Mouse (Mus musculus): Measurements from ENCODE around the gene Klra2. TPM values are rescaled to one million over a fixed set of nuclear protein-coding genes. Genes with fewer than 3 reads are reported as not detected.

Gene Klra2
- polyA plus RNA-seq, 1 experiment from 2014 or later, result 0.20 TPM

DNA sequence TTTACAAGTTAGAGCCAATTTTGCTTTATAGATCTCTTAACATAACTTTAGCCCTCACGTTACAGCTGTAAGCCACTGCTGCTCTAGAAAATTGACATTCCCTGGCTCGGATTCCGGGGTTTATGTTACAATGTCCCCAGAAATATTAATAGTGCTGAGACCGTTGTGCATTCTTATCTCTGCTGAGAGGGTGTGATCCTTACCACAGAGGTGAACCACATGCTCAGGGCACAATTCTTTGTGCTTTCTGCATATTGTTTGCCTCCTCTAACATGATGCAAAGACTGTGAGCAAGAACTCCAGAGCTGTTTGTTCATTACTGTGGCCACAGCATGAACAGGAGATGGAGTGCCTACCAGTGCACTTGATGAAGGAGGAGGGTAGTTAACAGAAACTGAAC lies 29.5 kb upstream of the Klra2 start:
- no peak overlapping the region for H3K27ac ChIP-seq
- no peaks in the 10 kb centered on the region for H3K27me3 ChIP-seq (ENCODE audit: insufficient read depth, low read length)
- H3K9ac ChIP-seq (ENCODE audit: low read depth, low read length), result no peak overlapping the region
- ATAC-seq (replicated peaks; ENCODE audit: low FRiP score, low read depth) (no peak), DNase-seq (ENCODE audit: low spot score) (no peak)
- no peaks in the 10 kb centered on the region for H3K4me1 ChIP-seq (replicated peaks; ENCODE audit: insufficient read depth, low read length)
- no peak for TF ChIP-seq CTCF (IDR thresholded peaks at IDR 0.05; ENCODE audit: low read depth)
- WGBS, result 82% methylated on average over 4 of the region's 4 CpGs
- H3K4me3 ChIP-seq (replicated peaks; ENCODE audit: low read depth, low read length), result no peak overlapping the region
- 0 out of 2 replicates have a peak, but pooled peaks cover 5% of the 10 kb centered on the region for H3K36me3 ChIP-seq (ENCODE audit: insufficient read depth, low read length)
- no peak overlapping the region for H3K4me2 ChIP-seq (ENCODE audit: low read length)
- no peaks in the 10 kb centered on the region for H3K9me3 ChIP-seq (replicated peaks; ENCODE audit: low read length)

- Histone ChIP-seq H3K9me3 (replicated peaks; ENCODE audit: low read length) (no peaks in the 10 kb centered on the region), H3K9ac (ENCODE audit: low read depth, low read length) (no peak overlapping the region), H3K4me1 (replicated peaks; ENCODE audit: insufficient read depth, low read length) (no peaks in the 10 kb centered on the region), H3K4me2 (ENCODE audit: low read length) (no peak overlapping the region), H3K27me3 (ENCODE audit: insufficient read depth, low read length) (no peaks in the 10 kb centered on the region), H3K36me3 (ENCODE audit: insufficient read depth, low read length) (0 out of 2 replicates have a peak, but pooled peaks cover under 1% of the 10 kb centered on the region), H3K4me3 (replicated peaks; ENCODE audit: low read depth, low read length) (no peak overlapping the region), H3K27ac (no peak overlapping the region)
- WGBS, result 98% methylated on average over 1 of the region's 1 CpGs
- ATAC-seq (replicated peaks; ENCODE audit: low FRiP score, low read depth) (no peak), DNase-seq (ENCODE audit: low spot score) (no peak)
- no peak for TF ChIP-seq CTCF (IDR thresholded peaks at IDR 0.05; ENCODE audit: low read depth)
Observed at GRCm38 (mm10) chr6:131272311-131272710, 25.1 kb upstream of the Klra2 start.

GRCm38 (mm10) chr6:131270312-131270711 lies 23.1 kb upstream of the Klra2 start:
- H3K9me3 ChIP-seq (replicated peaks; ENCODE audit: low read length), result no peaks in the 10 kb centered on the region
- no peaks in the 10 kb centered on the region for H3K4me1 ChIP-seq (replicated peaks; ENCODE audit: insufficient read depth, low read length)
- WGBS, result 51% methylated on average over 1 of the region's 1 CpGs
- no peaks in the 10 kb centered on the region for H3K36me3 ChIP-seq (ENCODE audit: insufficient read depth, low read length)
- H3K27me3 ChIP-seq (ENCODE audit: insufficient read depth, low read length), result no peaks in the 10 kb centered on the region
- H3K27ac ChIP-seq, result no peak overlapping the region
- no peak overlapping the region for H3K4me2 ChIP-seq (ENCODE audit: low read length)
- H3K9ac ChIP-seq (ENCODE audit: low read depth, low read length), result no peak overlapping the region
- no peak for TF ChIP-seq CTCF (IDR thresholded peaks at IDR 0.05; ENCODE audit: low read depth)
- no peak overlapping the region for H3K4me3 ChIP-seq (replicated peaks; ENCODE audit: low read depth, low read length)
- ATAC-seq (replicated peaks; ENCODE audit: low FRiP score, low read depth) (no peak), DNase-seq (ENCODE audit: low spot score) (no peak)

DNA sequence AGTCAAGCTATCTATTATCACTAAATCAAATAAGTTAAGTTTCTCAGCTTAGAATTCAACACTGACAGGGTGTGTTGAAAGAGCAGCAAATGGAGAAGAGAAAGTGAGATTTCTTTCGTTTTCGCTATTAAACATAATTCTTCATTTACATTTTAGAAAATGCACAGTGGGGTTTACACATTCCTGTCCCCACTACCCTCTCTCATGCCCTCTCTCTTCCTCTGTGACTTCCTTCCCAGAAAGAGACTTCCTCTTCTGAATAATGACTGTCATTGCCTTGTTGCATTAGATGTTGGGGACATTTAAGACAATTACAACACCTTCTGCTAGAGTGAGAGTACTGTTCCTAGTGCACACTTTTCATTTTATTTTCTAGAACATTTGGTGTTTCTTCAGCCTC lies 22.4 kb upstream of the Klra2 start:
- TF ChIP-seq CTCF (IDR thresholded peaks at IDR 0.05; ENCODE audit: low read depth), result no peak
- DNase-seq (ENCODE audit: low spot score) (no peak), ATAC-seq (replicated peaks; ENCODE audit: low FRiP score, low read depth) (no peak)
- no peak overlapping the region for H3K4me3 ChIP-seq (replicated peaks; ENCODE audit: low read depth, low read length)
- no peak overlapping the region for H3K9ac ChIP-seq (ENCODE audit: low read depth, low read length)
- no peak overlapping the region for H3K27ac ChIP-seq
- 93% methylated on average over 2 of the region's 2 CpGs for WGBS
- H3K9me3 ChIP-seq (replicated peaks; ENCODE audit: low read length), result no peaks in the 10 kb centered on the region
- H3K27me3 ChIP-seq (ENCODE audit: insufficient read depth, low read length), result no peaks in the 10 kb centered on the region
- no peak overlapping the region for H3K4me2 ChIP-seq (ENCODE audit: low read length)
- H3K36me3 ChIP-seq (ENCODE audit: insufficient read depth, low read length), result no peaks in the 10 kb centered on the region
- no peaks in the 10 kb centered on the region for H3K4me1 ChIP-seq (replicated peaks; ENCODE audit: insufficient read depth, low read length)

- no peak for TF ChIP-seq CTCF (IDR thresholded peaks at IDR 0.05; ENCODE audit: low read depth)
- 82% methylated on average over 5 of the region's 5 CpGs for WGBS
- Histone ChIP-seq H3K9ac (ENCODE audit: low read depth, low read length) (no peak overlapping the region), H3K4me1 (replicated peaks; ENCODE audit: insufficient read depth, low read length) (no peaks in the 10 kb centered on the region), H3K36me3 (ENCODE audit: insufficient read depth, low read length) (no peaks in the 10 kb centered on the region), H3K27me3 (ENCODE audit: insufficient read depth, low read length) (no peaks in the 10 kb centered on the region), H3K9me3 (replicated peaks; ENCODE audit: low read length) (no peaks in the 10 kb centered on the region), H3K27ac (no peak overlapping the region), H3K4me2 (ENCODE audit: low read length) (no peak overlapping the region), H3K4me3 (replicated peaks; ENCODE audit: low read depth, low read length) (no peak overlapping the region)
- ATAC-seq (replicated peaks; ENCODE audit: low FRiP score, low read depth) (no peak), DNase-seq (ENCODE audit: low spot score) (no peak)
Observed at GRCm38 (mm10) chr6:131264175-131264574, 17.0 kb upstream of the Klra2 start.

DNA sequence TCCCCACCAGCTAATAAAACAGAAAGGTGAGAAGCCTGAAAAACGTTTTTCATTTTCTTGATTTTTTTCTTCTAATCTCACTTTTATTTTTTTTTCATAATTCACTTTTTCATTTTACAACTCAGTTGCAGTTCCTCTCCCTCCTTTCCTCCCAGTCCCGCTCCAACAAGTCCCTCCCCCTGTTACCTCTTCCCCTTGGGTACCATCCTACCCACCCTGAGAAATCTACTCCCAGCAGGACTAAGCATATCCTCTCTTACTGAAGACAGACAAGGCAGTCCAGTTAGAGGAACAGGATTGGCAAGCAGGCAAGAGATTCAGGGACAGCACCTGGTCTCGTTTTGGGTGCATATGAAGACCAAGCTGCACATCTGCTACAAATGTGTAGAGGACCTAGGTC lies 15.6 kb upstream of the Klra2 start:
- ATAC-seq (replicated peaks; ENCODE audit: low FRiP score, low read depth) (no peak), DNase-seq (ENCODE audit: low spot score) (no peak)
- Histone ChIP-seq H3K27ac (no peak overlapping the region), H3K27me3 (ENCODE audit: insufficient read depth, low read length) (no peaks in the 10 kb centered on the region), H3K4me3 (replicated peaks; ENCODE audit: low read depth, low read length) (no peak overlapping the region), H3K9ac (ENCODE audit: low read depth, low read length) (no peak overlapping the region), H3K9me3 (replicated peaks; ENCODE audit: low read length) (no peaks in the 10 kb centered on the region), H3K4me1 (replicated peaks; ENCODE audit: insufficient read depth, low read length) (no peaks in the 10 kb centered on the region), H3K36me3 (ENCODE audit: insufficient read depth, low read length) (no peaks in the 10 kb centered on the region), H3K4me2 (ENCODE audit: low read length) (no peak overlapping the region)
- no peak for TF ChIP-seq CTCF (IDR thresholded peaks at IDR 0.05; ENCODE audit: low read depth)
- WGBS, result 61% methylated on average over 3 of the region's 3 CpGs

DNA sequence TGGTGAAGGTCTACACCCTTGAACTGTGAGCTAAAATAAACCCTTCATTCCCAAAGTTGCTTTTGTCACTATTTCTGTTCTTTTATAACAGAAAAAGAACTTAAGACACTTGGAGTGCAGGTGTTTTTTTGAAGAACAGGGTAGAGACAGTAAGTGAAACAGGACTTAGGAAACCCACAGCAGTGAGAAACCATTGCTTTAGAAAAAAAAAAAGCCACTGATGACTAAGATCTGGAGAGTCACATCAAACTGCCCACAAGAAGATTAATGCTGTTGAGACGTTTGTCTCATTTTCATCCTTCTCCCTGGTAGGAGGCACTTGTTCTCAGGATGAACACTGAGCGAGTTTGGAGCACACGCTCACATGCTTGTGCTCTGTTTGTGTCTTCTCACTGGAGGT lies 14.8 kb upstream of the Klra2 start:
- no peak overlapping the region for H3K27ac ChIP-seq

More for the DNA sequence above, 14.8 kb upstream of the Klra2 start:
- TF ChIP-seq CTCF (IDR thresholded peaks at IDR 0.05; ENCODE audit: low read depth), result no peak
- Histone ChIP-seq H3K4me2 (ENCODE audit: low read length) (no peak overlapping the region), H3K4me1 (replicated peaks; ENCODE audit: insufficient read depth, low read length) (no peaks in the 10 kb centered on the region), H3K9me3 (replicated peaks; ENCODE audit: low read length) (no peaks in the 10 kb centered on the region), H3K4me3 (replicated peaks; ENCODE audit: low read depth, low read length) (no peak overlapping the region), H3K27me3 (ENCODE audit: insufficient read depth, low read length) (no peaks in the 10 kb centered on the region), H3K9ac (ENCODE audit: low read depth, low read length) (no peak overlapping the region), H3K36me3 (ENCODE audit: insufficient read depth, low read length) (no peaks in the 10 kb centered on the region)
- ATAC-seq (replicated peaks; ENCODE audit: low FRiP score, low read depth) (no peak), DNase-seq (ENCODE audit: low spot score) (no peak)
- 81% methylated on average over 3 of the region's 3 CpGs for WGBS

Measured in kidney, postnatal 0 days (tissue).